Mouse (Mus musculus) hindbrain, embryonic 14.5 days (tissue): ENCODE measurements at regions not wholly inside any gene's neighbourhood (a gene's known extent, or its start where the extent isn't known, plus 50 kb on each side); places are given as distances from the start of the nearest gene placed in this dataset.

ENCODE experiments used
- ATAC-seq: fragments of 200-750 bp; cut with Nextera tagmentation; 2 replicates; pipeline ENCODE4 v1.8.0; 2017; ENCODE audit warnings: moderate number of reproducible peaks, mild to moderate bottlenecking, moderate TSS enrichment, moderate library complexity; ENCODE audit not compliant: low FRiP score
- DNase-seq: peaks from one replicate; pipeline ENCODE4 v3.0.0-alpha.2; 2015; ENCODE audit warnings: low spot score
- H3K27ac ChIP-seq: fragments of 300-500 bp; sonication (generic); 2 replicates; pipeline ENCODE4 v1.5.1; 2014; ENCODE audit warnings: mild to moderate bottlenecking, moderate library complexity
- H3K27me3 ChIP-seq: fragments of 300-500 bp; sonication (generic); 2 replicates; pipeline ENCODE4 v1.6.1; 2014; ENCODE audit warnings: mild to moderate bottlenecking, low read length, mixed read lengths; ENCODE audit not compliant: control insufficient read depth, insufficient read depth
- H3K36me3 ChIP-seq: fragments of 300-500 bp; sonication (generic); replicated peaks from 2 replicates; pipeline ENCODE4 v1.6.1; 2014; ENCODE audit not compliant: control insufficient read depth, insufficient read depth
- H3K4me1 ChIP-seq: fragments of 300-500 bp; sonication (generic); replicated peaks from 2 replicates; pipeline ENCODE4 v1.6.1; 2014; ENCODE audit warnings: antibody characterized with exemption, low read length, mixed read lengths; ENCODE audit not compliant: control insufficient read depth, insufficient read depth
- H3K4me2 ChIP-seq: fragments of 300-500 bp; sonication (generic); replicated peaks from 2 replicates; pipeline ENCODE4 v1.6.1; 2014; ENCODE audit warnings: mild to moderate bottlenecking, moderate library complexity
- H3K4me3 ChIP-seq: fragments of 300-500 bp; sonication (generic); replicated peaks from 2 replicates; pipeline ENCODE4 v1.5.1; 2014; ENCODE audit warnings: mild to moderate bottlenecking, low read length
- H3K9ac ChIP-seq: fragments of 300-500 bp; sonication (generic); 2 replicates; pipeline ENCODE4 v1.6.1; 2014
- H3K9me3 ChIP-seq: fragments of 300-500 bp; sonication (generic); 2 replicates; pipeline ENCODE4 v1.6.1; 2016; ENCODE audit warnings: low read length; ENCODE audit not compliant: control insufficient read depth
- WGBS: fragments of 180-500 bp; shearing (Covaris S2); extraction: QIAGEN DNeasy Blood & Tissue Kit; methylation state at CpG from one replicate; pipeline ENCODE4 v1.1.7; 2014; 5-methylcytosine and 5-hydroxymethylcytosine counted together

GRCm38 (mm10) chr13:28457403-28457802 lies 200.1 kb downstream of the Gm11361 start:
- ATAC-seq = no peak
- Histone ChIP-seq H3K4me1 (peaks cover 10% of the 10 kb centered on the region), H3K4me3 (no peak overlapping the region), H3K9ac (no peak overlapping the region), H3K4me2 (no peak overlapping the region), H3K36me3 (no peaks in the 10 kb centered on the region), H3K27ac (no peak overlapping the region), H3K27me3 (no peaks in the 10 kb centered on the region), H3K9me3 (no peaks in the 10 kb centered on the region)
- no peak for DNase-seq
- 85% methylated on average over 3 of the region's 3 CpGs for WGBS

GRCm38 (mm10) chr13:28455878-28456277 lies 198.6 kb downstream of the Gm11361 start:
- Histone ChIP-seq H3K4me1 (peaks cover 16% of the 10 kb centered on the region), H3K36me3 (no peaks in the 10 kb centered on the region)
- 85% methylated on average over 3 of the region's 3 CpGs for WGBS

GRCm38 (mm10) chr13:28455016-28455415 lies 197.7 kb downstream of the Gm11361 start:
- no peak overlapping the region for H3K4me3 ChIP-seq
- H3K9ac ChIP-seq = no peak overlapping the region
- WGBS = 52% methylated on average over 10 of the region's 10 CpGs
- no peaks in the 10 kb centered on the region for H3K36me3 ChIP-seq
- no peak overlapping the region for H3K27ac ChIP-seq
- H3K4me2 ChIP-seq = no peak overlapping the region
- H3K27me3 ChIP-seq = no peaks in the 10 kb centered on the region
- H3K9me3 ChIP-seq = no peaks in the 10 kb centered on the region
- no peak for DNase-seq
- peaks cover 19% of the 10 kb centered on the region for H3K4me1 ChIP-seq
- no peak for ATAC-seq

More at GRCm38 (mm10) chr13:28455878-28456277, 198.6 kb downstream of the Gm11361 start:
- ATAC-seq = no peak
- no peak overlapping the region for H3K4me2 ChIP-seq
- H3K27me3 ChIP-seq = no peaks in the 10 kb centered on the region
- no peaks in the 10 kb centered on the region for H3K9me3 ChIP-seq
- no peak overlapping the region for H3K4me3 ChIP-seq
- H3K9ac ChIP-seq = no peak overlapping the region
- no peak overlapping the region for H3K27ac ChIP-seq
- DNase-seq = no peak

- Histone ChIP-seq H3K4me1 (peaks cover 19% of the 10 kb centered on the region), H3K9ac (no peak overlapping the region), H3K27me3 (no peaks in the 10 kb centered on the region), H3K4me3 (no peak overlapping the region), H3K36me3 (no peaks in the 10 kb centered on the region), H3K27ac (peak overlapping the region; percentile 1), H3K9me3 (no peaks in the 10 kb centered on the region), H3K4me2 (no peak overlapping the region)
- ATAC-seq = no peak; the same call in 1 of the 2 replicates
- WGBS = 44% methylated on average over 14 of the region's 14 CpGs
- no peak for DNase-seq
Measured at GRCm38 (mm10) chr13:28450699-28451445, 193.5 kb downstream of the Gm11361 start.

- Histone ChIP-seq H3K4me1 (0 out of 2 replicates have a peak, but pooled peaks cover 9% of the 10 kb centered on the region), H3K27me3 (no peaks in the 10 kb centered on the region), H3K27ac (no peak overlapping the region), H3K4me2 (no peak overlapping the region), H3K9ac (no peak overlapping the region), H3K9me3 (no peaks in the 10 kb centered on the region), H3K4me3 (no peak overlapping the region), H3K36me3 (no peaks in the 10 kb centered on the region)
- DNase-seq = no peak
- ATAC-seq = no peak
- 91% methylated on average over 1 of the region's 1 CpGs for WGBS
Measured at GRCm38 (mm10) chr13:28449026-28449425, 191.7 kb downstream of the Gm11361 start.

GRCm38 (mm10) chr13:28442250-28442649 lies 184.9 kb downstream of the Gm11361 start:
- H3K27me3 ChIP-seq = no peaks in the 10 kb centered on the region
- H3K36me3 ChIP-seq = no peaks in the 10 kb centered on the region; the same call in 1 of the 2 replicates
- DNase-seq (no peak), ATAC-seq (no peak)
- peaks cover 18% of the 10 kb centered on the region for H3K9me3 ChIP-seq
- no peak overlapping the region for H3K4me2 ChIP-seq
- no peak overlapping the region for H3K9ac ChIP-seq
- H3K4me1 ChIP-seq = no peaks in the 10 kb centered on the region
- no peak overlapping the region for H3K27ac ChIP-seq
- no peak overlapping the region for H3K4me3 ChIP-seq

- H3K9me3 ChIP-seq = no peaks in the 10 kb centered on the region
- no peak for ATAC-seq
- 58% methylated on average over 2 of the region's 2 CpGs for WGBS
- DNase-seq = no peak
- no peaks in the 10 kb centered on the region for H3K36me3 ChIP-seq
- no peaks in the 10 kb centered on the region for H3K4me1 ChIP-seq
- H3K4me2 ChIP-seq = no peak overlapping the region
- no peak overlapping the region for H3K9ac ChIP-seq
- H3K27me3 ChIP-seq = no peaks in the 10 kb centered on the region
- no peak overlapping the region for H3K4me3 ChIP-seq
- H3K27ac ChIP-seq = no peak overlapping the region
Measured at GRCm38 (mm10) chr13:28433445-28433844, 176.1 kb downstream of the Gm11361 start.

- no peak for ATAC-seq
- H3K27me3 ChIP-seq = no peaks in the 10 kb centered on the region
- no peaks in the 10 kb centered on the region for H3K4me1 ChIP-seq
- H3K9ac ChIP-seq = no peak overlapping the region
- H3K36me3 ChIP-seq = no peaks in the 10 kb centered on the region
- H3K4me3 ChIP-seq = no peak overlapping the region
- no peak overlapping the region for H3K27ac ChIP-seq
- WGBS = 82% methylated on average over 2 of the region's 2 CpGs
- DNase-seq = no peak
- H3K4me2 ChIP-seq = no peak overlapping the region
- H3K9me3 ChIP-seq = no peaks in the 10 kb centered on the region
Measured at GRCm38 (mm10) chr13:28432017-28432416, 174.7 kb downstream of the Gm11361 start.

GRCm38 (mm10) chr13:28426085-28426484 lies 168.8 kb downstream of the Gm11361 start:
- WGBS = 73% methylated on average over 4 of the region's 4 CpGs
- ATAC-seq = no peak

More at GRCm38 (mm10) chr13:28426085-28426484, 168.8 kb downstream of the Gm11361 start:
- Histone ChIP-seq H3K27me3 (no peaks in the 10 kb centered on the region), H3K27ac (no peak overlapping the region), H3K4me2 (no peak overlapping the region), H3K9me3 (no peaks in the 10 kb centered on the region), H3K4me1 (peaks cover 9% of the 10 kb centered on the region), H3K9ac (no peak overlapping the region), H3K4me3 (no peak overlapping the region), H3K36me3 (no peaks in the 10 kb centered on the region)
- DNase-seq = no peak
